In genomic region chr8:12785508-12785907, GRCm38 (mm10) we compare ENCODE assay signal across 14 mouse cellular contexts. TPM values are rescaled to one million over a fixed set of nuclear protein-coding genes. Genes with fewer than 3 reads are reported as not detected.
A peak's percentile ranks its signal among the peaks of the same experiment; 100 is the strongest.
DNase-seq lines count a peak whose midpoint lies in the region; ATAC-seq lines count a peak whose summit lies in the region.
"Had no signal": no experiment of that assay in that cellular context is flagged by ENCODE, and none has a peak within 500 bp of the region (broad histone marks: within the 10 kb centered on the region; RNA-seq: fewer than 3 reads in every experiment).

No protein-coding gene starts in this region.

- peaks cover 26% of the 10 kb centered on the region for H3K4me1 ChIP-seq in forebrain, embryonic 10.5 days
- H3K4me1 ChIP-seq in forebrain, embryonic 15.5 days, result peaks cover 17% of the 10 kb centered on the region
- H3K4me1 ChIP-seq in midbrain, embryonic 10.5 days, result peaks cover 36% of the 10 kb centered on the region
- peaks cover 4% of the 10 kb centered on the region; the same call in 1 of the 2 replicates for H3K4me1 ChIP-seq in midbrain, embryonic 14.5 days (ENCODE audit: control insufficient read depth, insufficient read depth, low read length)
- H3K4me1 ChIP-seq: intestine, embryonic 15.5 days had no signal

- no peaks in the 10 kb centered on the region for H3K27me3 ChIP-seq in forebrain, embryonic 10.5 days (ENCODE audit: poor library complexity, severe bottlenecking)
- H3K27me3 ChIP-seq in forebrain, embryonic 15.5 days, result no peaks in the 10 kb centered on the region
- H3K27me3 ChIP-seq in midbrain, embryonic 10.5 days (ENCODE audit: low read depth, poor library complexity, severe bottlenecking), result no peaks in the 10 kb centered on the region
- no peaks in the 10 kb centered on the region for H3K27me3 ChIP-seq in midbrain, embryonic 14.5 days (ENCODE audit: control insufficient read depth, insufficient read depth, low read length)
- H3K27me3 ChIP-seq: embryonic facial prominence, embryonic 15.5 days; heart, embryonic 12.5 days; intestine, embryonic 15.5 days had no signal

- WGBS in forebrain, embryonic 10.5 days, result 57% methylated on average over 8 of the region's 8 CpGs
- WGBS in forebrain, embryonic 15.5 days, result 58% methylated on average over 8 of the region's 8 CpGs
- WGBS in midbrain, embryonic 10.5 days, result 51% methylated on average over 8 of the region's 8 CpGs
- WGBS in midbrain, embryonic 14.5 days, result 46% methylated on average over 8 of the region's 8 CpGs

- H3K27ac ChIP-seq in forebrain, embryonic 10.5 days, result 0 out of 2 replicates have a peak overlapping the region, but pooled peaks have one; percentile 1
- H3K27ac ChIP-seq in forebrain, embryonic 15.5 days (replicated peaks), result no peak overlapping the region
- H3K27ac ChIP-seq in midbrain, embryonic 10.5 days (replicated peaks), result peak overlapping the region; percentile 17; the same call in 1 of the 2 replicates
- no peak overlapping the region for H3K27ac ChIP-seq in midbrain, embryonic 14.5 days (replicated peaks; ENCODE audit: low read depth, low read length)
- H3K27ac ChIP-seq: embryonic facial prominence, embryonic 15.5 days; gastrocnemius, adult 2 months; intestine, embryonic 15.5 days had no signal

- ATAC-seq in forebrain, embryonic 15.5 days (replicated peaks), result no peak
- no peak for ATAC-seq in midbrain, embryonic 14.5 days (ENCODE audit: low FRiP score, low TSS enrichment)
- ATAC-seq: intestine, embryonic 15.5 days had no signal

- no peaks in the 10 kb centered on the region for H3K9me3 ChIP-seq in forebrain, embryonic 10.5 days
- no peaks in the 10 kb centered on the region for H3K9me3 ChIP-seq in forebrain, embryonic 15.5 days
- no peaks in the 10 kb centered on the region for H3K9me3 ChIP-seq in midbrain, embryonic 10.5 days (replicated peaks)
- no peaks in the 10 kb centered on the region for H3K9me3 ChIP-seq in midbrain, embryonic 14.5 days (ENCODE audit: control insufficient read depth, low read length)
- H3K9me3 ChIP-seq: embryonic facial prominence, embryonic 15.5 days; heart, embryonic 12.5 days; intestine, embryonic 15.5 days had no signal

- H3K4me3 ChIP-seq in forebrain, embryonic 10.5 days, result no peak overlapping the region
- H3K4me3 ChIP-seq in forebrain, embryonic 15.5 days, result no peak overlapping the region
- H3K4me3 ChIP-seq in midbrain, embryonic 10.5 days, result no peak overlapping the region
- H3K4me3 ChIP-seq in midbrain, embryonic 14.5 days (replicated peaks; ENCODE audit: low read depth, low read length), result no peak overlapping the region
- H3K4me3 ChIP-seq: embryonic facial prominence, embryonic 15.5 days; erythroblast, embryonic 14.5 days; gastrocnemius, adult 2 months; heart, embryonic 12.5 days; intestine, embryonic 15.5 days had no signal

- H3K9ac ChIP-seq in forebrain, embryonic 15.5 days (replicated peaks), result no peak overlapping the region
- H3K9ac ChIP-seq in midbrain, embryonic 14.5 days (replicated peaks; ENCODE audit: low read length), result no peak overlapping the region
- H3K9ac ChIP-seq: embryonic facial prominence, embryonic 15.5 days; heart, embryonic 12.5 days; intestine, embryonic 15.5 days had no signal

- DNase-seq in forebrain, embryonic 10.5 days (ENCODE audit: extremely low spot score, low spot score), result no peak
- peak; percentile 24 for DNase-seq in layer of hippocampus, adult 11-12 months (ENCODE audit: low spot score)
- DNase-seq in layer of hippocampus, postnatal 14 days (ENCODE audit: low spot score in 2 of 2), result no peak
- DNase-seq in midbrain, embryonic 10.5 days (ENCODE audit: low spot score), result no peak
- no peak for DNase-seq in midbrain, embryonic 14.5 days
- DNase-seq: adrenal gland, adult 2 months; adrenal gland, postnatal 25 days; gastrocnemius, adult 2 months; gastrocnemius, postnatal 25 days had no signal

- H3K4me2 ChIP-seq in forebrain, embryonic 15.5 days (replicated peaks), result no peak overlapping the region
- no peak overlapping the region for H3K4me2 ChIP-seq in midbrain, embryonic 14.5 days (ENCODE audit: low read length)
- H3K4me2 ChIP-seq: embryonic facial prominence, embryonic 15.5 days; heart, embryonic 12.5 days; intestine, embryonic 15.5 days had no signal

- peaks cover 12% of the 10 kb centered on the region; the same call in 1 of the 2 replicates for H3K36me3 ChIP-seq in forebrain, embryonic 10.5 days (replicated peaks)
- H3K36me3 ChIP-seq in forebrain, embryonic 15.5 days, result no peaks in the 10 kb centered on the region
- peaks cover 7% of the 10 kb centered on the region; the same call in 1 of the 2 replicates for H3K36me3 ChIP-seq in midbrain, embryonic 10.5 days
- H3K36me3 ChIP-seq in midbrain, embryonic 14.5 days (ENCODE audit: control insufficient read depth, insufficient read depth, low read length), result no peaks in the 10 kb centered on the region

RNA-seq across cellular contexts. Expression of gene Atp11a, which starts 28.7 kb away (rescaled TPM):
- 9.2 and 9.6 TPM in 2 replicates for polyA plus RNA-seq in forebrain, embryonic 10.5 days (2016; fragmentation: Nextera tagmentation; extraction: Ambion mirVana)
- polyA plus RNA-seq in forebrain, embryonic 15.5 days (2015; fragmentation: Nextera tagmentation; extraction: Ambion mirVana), result 15.7 and 16.0 TPM in 2 replicates
- total RNA-seq in layer of hippocampus, postnatal 14 days (2021), result 10 to 100 TPM; 58.0 to 62.5 TPM
- polyA plus RNA-seq in midbrain, embryonic 10.5 days (2016; fragmentation: Nextera tagmentation; extraction: Ambion mirVana), result 6.4 and 7.3 TPM in 2 replicates
- 13.6 and 16.5 TPM in 2 replicates for polyA plus RNA-seq in midbrain, embryonic 14.5 days (2014; fragmentation: Nextera tagmentation; extraction: Ambion mirVana)

Comparison
In these comparisons a context has a peak if more than half of its experiments do, and no peak if none do; other contexts are left out.
1. H3K27ac ChIP-seq: peak in forebrain, embryonic 10.5 days (single experiment) and midbrain, embryonic 10.5 days (single experiment); none in forebrain, embryonic 15.5 days (single experiment) and midbrain, embryonic 14.5 days (single experiment).